21 mouse cellular contexts compared by ENCODE assay signal in genomic region chr9:122290192-122290591, GRCm38 (mm10). TPM values are rescaled to one million over a fixed set of nuclear protein-coding genes. Genes with fewer than 3 reads are reported as not detected.
DNase-seq lines count a peak whose midpoint lies in the region.
"Had no signal": no experiment of that assay in that cellular context is flagged by ENCODE, and none has a peak within 500 bp of the region (broad histone marks: within the 10 kb centered on the region; RNA-seq: fewer than 3 reads in every experiment).

No protein-coding gene starts in this region.

- H3K9me3 ChIP-seq in heart, embryonic 10.5 days = no peaks in the 10 kb centered on the region
- H3K9me3 ChIP-seq: embryonic facial prominence, embryonic 15.5 days; forebrain, embryonic 10.5 days; forebrain, embryonic 15.5 days; G1E; hindbrain, embryonic 12.5 days had no signal

- no peak overlapping the region for H3K4me3 ChIP-seq in heart, embryonic 10.5 days
- H3K4me3 ChIP-seq: embryonic facial prominence, embryonic 15.5 days; erythroblast, embryonic 14.5 days; forebrain, embryonic 10.5 days; forebrain, embryonic 15.5 days; hindbrain, embryonic 12.5 days had no signal

- no peaks in the 10 kb centered on the region for H3K27me3 ChIP-seq in heart, embryonic 10.5 days (ENCODE audit: insufficient read depth, poor library complexity, severe bottlenecking)
- H3K27me3 ChIP-seq: embryonic facial prominence, embryonic 15.5 days; forebrain, embryonic 15.5 days; hindbrain, embryonic 12.5 days had no signal

- no peaks in the 10 kb centered on the region for H3K36me3 ChIP-seq in heart, embryonic 10.5 days
- H3K36me3 ChIP-seq: embryonic facial prominence, embryonic 15.5 days; forebrain, embryonic 10.5 days; forebrain, embryonic 15.5 days; hindbrain, embryonic 12.5 days had no signal

- peaks cover 26% of the 10 kb centered on the region for H3K4me1 ChIP-seq in heart, embryonic 10.5 days

- WGBS in heart, embryonic 10.5 days = 84% methylated on average over 2 of the region's 2 CpGs

- DNase-seq in heart, adult 11 months = peak; percentile 81
- no peak for DNase-seq in heart, embryonic 10.5 days (ENCODE audit: low spot score)
- DNase-seq in adipocyte (ENCODE audit: low spot score) = peak; percentile 65
- DNase-seq in adrenal gland, postnatal 14 days = peak; percentile 56
- no peak for DNase-seq in urinary bladder, postnatal 36 days (ENCODE audit: low spot score in 2 of 2)
- no peak for DNase-seq in kidney, adult 18-20 months
- no peak for DNase-seq in cerebellum, adult 18-20 months
- DNase-seq: B cell, adult 2 months; cerebellum, adult 8-10 months; cerebellum, postnatal 14 days; embryo, embryonic 11 days; gastrocnemius, postnatal 14 days; heart, postnatal 10 days; heart, postnatal 4 days; kidney, adult 9 months had no signal

- H3K27ac ChIP-seq in heart, embryonic 10.5 days = no peak overlapping the region
- H3K27ac ChIP-seq: embryonic facial prominence, embryonic 15.5 days; forebrain, embryonic 10.5 days; forebrain, embryonic 15.5 days; hindbrain, embryonic 12.5 days had no signal

RNA-seq across cellular contexts. Expression of gene Ano10, which starts 4.0 kb away (rescaled TPM):
- polyA plus RNA-seq in heart, embryonic 10.5 days (2016; fragmentation: Nextera tagmentation; extraction: Ambion mirVana) = 31.4 and 36.7 TPM in 2 replicates
- 49.5 and 56.7 TPM in 2 replicates for total RNA-seq in adrenal gland, postnatal 14 days (2021)

Comparison
In these comparisons a context has a peak if more than half of its experiments do, and no peak if none do; other contexts are left out.
1. DNase-seq: peak in heart, adult 11 months (single experiment), adipocyte (single experiment) and adrenal gland, postnatal 14 days (single experiment); none in heart, embryonic 10.5 days (single experiment), urinary bladder, postnatal 36 days (0 of 2), kidney, adult 18-20 months (single experiment) and cerebellum, adult 18-20 months (0 of 2).